Mouse (Mus musculus) kidney, postnatal 0 days (tissue): ENCODE data around the gene Raet1d. TPM values are rescaled to one million over a fixed set of nuclear protein-coding genes. Genes with fewer than 3 reads are reported as not detected.
A peak's percentile ranks its signal among the peaks of the same experiment; 100 is the strongest.
"Not testable (repeated sequence)": the region's sequence is repeated elsewhere in the genome, so short reads cannot be mapped to it uniquely, and the experiment has no call there.

Experiments used
- ATAC-seq: fragments of 200-750 bp; cut with Nextera tagmentation; replicated peaks from 2 replicates; pipeline ENCODE4 v1.8.0; 2017; ENCODE audit warnings: low read depth, moderate number of reproducible peaks, moderate TSS enrichment, moderate library complexity; ENCODE audit not compliant: low FRiP score
- DNase-seq: peaks from one replicate; pipeline ENCODE4 v3.0.0-alpha.2; 2016; ENCODE audit warnings: low spot score
- H3K27ac ChIP-seq: fragments of 300-500 bp; sonication (generic); 2 replicates; pipeline ENCODE4 v1.5.1; 2014; ENCODE audit warnings: mild to moderate bottlenecking
- H3K27me3 ChIP-seq: fragments of 300-500 bp; sonication (generic); 2 replicates; pipeline ENCODE4 v1.6.1; 2014; ENCODE audit warnings: low read length, mixed read lengths; ENCODE audit not compliant: insufficient read depth
- H3K36me3 ChIP-seq: fragments of 300-500 bp; sonication (generic); 2 replicates; pipeline ENCODE4 v1.6.1; 2014; ENCODE audit warnings: low read length, mixed read lengths; ENCODE audit not compliant: insufficient read depth
- H3K4me1 ChIP-seq: fragments of 300-500 bp; sonication (generic); replicated peaks from 2 replicates; pipeline ENCODE4 v1.6.1; 2014; ENCODE audit warnings: antibody characterized with exemption, low read length, mixed read lengths; ENCODE audit not compliant: insufficient read depth
- H3K4me2 ChIP-seq: fragments of 300-500 bp; sonication (generic); 2 replicates; pipeline ENCODE4 v1.6.1; 2014; ENCODE audit warnings: mild to moderate bottlenecking, low read length, moderate library complexity, mixed read lengths
- H3K4me3 ChIP-seq: fragments of 300-500 bp; sonication (generic); replicated peaks from 2 replicates; pipeline ENCODE4 v1.5.1; 2014; ENCODE audit warnings: low read depth, low read length
- H3K9ac ChIP-seq: fragments of 300-500 bp; sonication (generic); 2 replicates; pipeline ENCODE4 v1.6.1; 2014; ENCODE audit warnings: low read depth, low read length
- H3K9me3 ChIP-seq: fragments of 300-500 bp; sonication (generic); replicated peaks from 2 replicates; pipeline ENCODE4 v1.6.1; 2016; ENCODE audit warnings: low read length, inconsistent platforms, mixed read lengths
- CTCF ChIP-seq: IDR thresholded peaks from 2 replicates; pipeline ENCODE4 v1.5.1; 2016; ENCODE audit warnings: antibody characterized with exemption, low read depth, mild to moderate bottlenecking, moderate library complexity
- WGBS: fragments of 180-500 bp; shearing (Covaris S2); extraction: QIAGEN DNeasy Blood & Tissue Kit; methylation state at CpG from one replicate; pipeline ENCODE4 v1.1.7; 2014; 5-methylcytosine and 5-hydroxymethylcytosine counted together
- polyA plus RNA-seq: library from polyadenylated mRNA; unstranded; fragments of >200 nt; fragmentation: Nextera tagmentation; extraction: Ambion mirVana; gene quantifications from 2 replicates; pipeline ENCODE4 v1.2.1, GENCODE M21; 2015

The Raet1d gene
- polyA plus RNA-seq, 1 experiment from 2014 or later: 5.3 TPM

DNA sequence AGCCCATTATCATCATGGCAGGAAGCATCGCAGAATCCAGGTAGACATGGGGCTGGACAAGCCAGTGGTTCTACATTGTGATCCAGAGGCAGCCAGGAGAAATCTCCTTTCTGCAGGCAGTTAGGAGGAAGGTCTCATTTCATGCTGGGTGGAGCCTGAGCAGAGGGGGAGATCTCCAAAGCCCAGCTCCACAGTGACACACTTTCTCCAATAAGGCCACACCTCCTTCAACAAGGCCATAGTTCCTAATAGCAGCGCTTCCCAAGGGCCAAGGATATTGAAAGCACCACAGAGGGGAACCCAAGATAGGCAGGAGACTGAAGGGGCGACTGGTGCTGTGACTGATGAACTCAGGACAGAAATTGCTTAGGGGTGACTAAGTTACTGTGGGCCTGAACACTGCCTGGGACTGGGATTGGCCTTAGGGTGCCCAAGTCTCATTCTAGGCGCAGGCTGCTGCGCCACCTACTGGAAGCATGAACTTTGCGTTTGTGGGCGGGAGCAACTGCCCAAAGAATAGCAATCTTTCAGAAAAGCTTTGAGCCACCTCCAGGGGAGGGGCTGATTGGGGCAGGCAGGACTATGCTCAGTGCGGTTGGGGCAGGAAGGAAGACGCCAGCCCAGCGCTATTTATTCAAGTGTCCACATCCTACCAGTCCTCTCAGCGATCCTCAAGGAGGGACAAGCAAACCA, 42.0 kb downstream of the Raet1d start:
- H3K4me3 ChIP-seq, H3K9me3 ChIP-seq, H3K27me3 ChIP-seq, H3K4me1 ChIP-seq, H3K9ac ChIP-seq, H3K36me3 ChIP-seq, H3K27ac ChIP-seq, H3K4me2 ChIP-seq: not testable (repeated sequence)
- peak; percentile 81 for DNase-seq
- TF ChIP-seq CTCF: peak; percentile 74
- ATAC-seq: peak; percentile 71
- 1% methylated on average over 9 of the region's 11 CpGs for WGBS

DNA sequence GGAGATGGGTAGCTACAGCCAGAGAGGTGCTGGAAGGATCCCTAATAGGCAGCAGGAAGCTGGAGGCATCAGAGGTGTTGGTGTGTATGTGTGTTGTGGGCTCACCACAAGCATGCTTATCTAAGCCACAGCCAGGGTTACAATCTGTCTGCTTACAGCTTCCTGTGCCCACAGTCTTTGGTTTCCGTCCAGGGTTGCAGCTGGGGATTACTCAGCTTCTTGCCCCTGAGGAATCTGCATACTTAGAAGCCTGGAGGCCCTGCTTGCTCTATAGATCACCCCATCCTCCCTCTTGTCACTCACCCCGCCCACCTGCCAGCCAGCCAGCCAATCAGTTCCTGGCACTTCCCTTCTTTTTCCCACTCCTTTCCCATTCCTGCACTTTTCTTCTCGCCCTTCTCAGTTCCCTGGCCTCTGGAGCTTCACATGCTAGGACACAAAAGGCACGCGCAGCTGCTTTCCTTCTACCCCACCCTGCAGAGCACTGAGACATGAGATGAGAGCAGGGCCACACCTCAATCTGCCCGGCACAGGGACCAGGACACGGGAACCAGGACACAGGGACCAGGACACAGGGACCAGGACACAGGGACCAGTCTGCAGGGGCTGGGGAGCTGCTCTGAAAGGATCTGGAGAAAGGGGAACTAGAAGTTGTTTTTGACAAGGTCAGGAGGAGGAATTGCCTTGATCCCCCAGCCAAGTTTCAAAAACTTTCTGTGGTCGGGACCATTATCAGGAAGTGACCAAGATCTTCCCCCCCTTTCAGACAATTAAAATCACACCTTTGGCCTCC, 53.5 kb downstream of the Raet1d start:
- peak; percentile 54; the same call in 1 of the 2 replicates for ATAC-seq
- H3K4me2 ChIP-seq, H3K27me3 ChIP-seq, H3K9me3 ChIP-seq, H3K4me1 ChIP-seq, H3K36me3 ChIP-seq, H3K9ac ChIP-seq, H3K27ac ChIP-seq, H3K4me3 ChIP-seq: not testable (repeated sequence)
- 0% methylated on average over 1 of the region's 8 CpGs for WGBS
- peak; percentile 34 for DNase-seq

Other genes starting within 250 kb of the Raet1d start
- 37.1 and 37.8 TPM in 2 replicates for gene E030030I06Rik, start 211.3 kb upstream of the Raet1d start, polyA plus RNA-seq
- 6.8 and 7.2 TPM in 2 replicates for gene Raet1e, start 202.0 kb upstream of the Raet1d start, polyA plus RNA-seq
- 0.88 TPM in 2 replicates for gene H60b, start 202.0 kb upstream of the Raet1d start, polyA plus RNA-seq